Mouse (Mus musculus) bone marrow macrophage, adult 2 months (primary cell): ENCODE results near the gene Armt1.

Experiments
- CTCF ChIP-seq: IDR thresholded peaks from 2 replicates; pipeline ENCODE4 v1.5.1; 2012; ENCODE audit warnings: low read depth, mild to moderate bottlenecking, low read length, moderate library complexity
- POLR2A ChIP-seq: IDR thresholded peaks from 2 replicates; pipeline ENCODE4 v1.6.1; 2012; ENCODE audit warnings: mild to moderate bottlenecking, low read depth, low read length, borderline replicate concordance

- TF ChIP-seq POLR2A (no peak), CTCF (no peak)
Observed at GRCm38 (mm10) chr10:4395321-4395720, 36.9 kb upstream of the Armt1 start.
